Mouse (Mus musculus) liver, postnatal 0 days (tissue): ENCODE data around the gene Slc12a8.

Experiments used
- CTCF ChIP-seq: sonication (generic); IDR thresholded peaks from 2 replicates; pipeline ENCODE4 v1.5.1; 2016; ENCODE audit warnings: antibody characterized with exemption, low read depth
- EP300 ChIP-seq: IDR thresholded peaks from 2 replicates; pipeline ENCODE4 v1.6.1; 2016; ENCODE audit warnings: antibody characterized with exemption, low read depth, mild to moderate bottlenecking

DNA sequence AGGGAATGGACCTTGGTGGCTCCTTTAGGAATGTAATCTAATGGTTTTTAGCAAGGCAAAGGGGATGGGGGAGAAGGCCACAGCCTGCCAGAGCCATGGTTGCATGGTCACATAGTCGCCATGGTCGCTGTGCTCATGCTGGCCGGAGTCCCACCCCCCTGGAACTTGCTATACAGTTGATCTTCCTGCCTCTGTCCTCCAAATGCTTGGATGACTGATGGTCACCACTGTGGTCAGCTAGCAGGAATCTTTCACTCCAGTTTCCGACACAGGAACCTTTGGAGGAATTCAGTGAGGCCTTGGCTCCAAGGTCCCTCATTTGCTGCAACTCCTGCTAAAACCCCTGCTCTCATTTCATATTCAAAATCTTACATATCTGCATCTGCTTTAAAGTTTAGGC lies 79.1 kb downstream of the Slc12a8 start:
- TF ChIP-seq CTCF (no peak), EP300 (no peak)
